Mouse (Mus musculus) testis, adult 2 months (tissue): ENCODE data around the gene Reep1.

Experiments used
- CTCF ChIP-seq: fragments of 200-500 bp; IDR thresholded peaks from 2 replicates; pipeline ENCODE4 v1.5.1; 2012; ENCODE audit warnings: low read depth, mild to moderate bottlenecking, inconsistent platforms, low read length, moderate library complexity; ENCODE audit not compliant: control insufficient read depth, insufficient read depth, insufficient replicate concordance
- POLR2A ChIP-seq: fragments of 200-500 bp; IDR thresholded peaks from 2 replicates; pipeline ENCODE4 v1.6.1; 2012; ENCODE audit warnings: low read depth, mild to moderate bottlenecking, inconsistent platforms, low read length, moderate library complexity; ENCODE audit not compliant: control insufficient read depth

DNA sequence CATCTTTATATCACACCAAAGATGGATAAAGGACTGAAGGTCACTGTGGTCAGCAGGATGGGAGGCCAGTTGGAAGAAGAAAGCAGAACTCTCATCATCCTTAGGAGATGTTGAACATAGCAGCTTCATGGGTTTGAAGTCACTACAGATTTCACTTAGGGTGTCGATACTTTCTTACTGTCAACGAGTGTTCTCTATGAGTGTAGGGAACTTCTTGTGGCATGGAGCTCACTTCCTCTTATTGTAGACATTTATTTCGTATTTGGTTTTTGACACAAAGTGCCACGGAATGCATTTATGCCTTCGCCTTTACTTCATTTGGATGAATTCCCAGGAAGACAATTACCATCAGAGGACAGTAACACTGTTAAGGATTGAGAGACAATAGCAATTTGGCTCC is 28.7 kb downstream of the Reep1 start:
- TF ChIP-seq CTCF (no peak), POLR2A (no peak)
